Mouse (Mus musculus) kidney, postnatal 0 days (tissue): Measurements from ENCODE around the gene Baiap2l1. TPM values are rescaled to one million over a fixed set of nuclear protein-coding genes. Genes with fewer than 3 reads are reported as not detected.
"Not testable (repeated sequence)": the region's sequence is repeated elsewhere in the genome, so short reads cannot be mapped to it uniquely, and the experiment has no call there.

ENCODE experiments used
- ATAC-seq: fragments of 200-750 bp; cut with Nextera tagmentation; replicated peaks from 2 replicates; pipeline ENCODE4 v1.8.0; 2017; ENCODE audit warnings: low read depth, moderate number of reproducible peaks, moderate TSS enrichment, moderate library complexity; ENCODE audit not compliant: low FRiP score
- DNase-seq: peaks from one replicate; pipeline ENCODE4 v3.0.0-alpha.2; 2016; ENCODE audit warnings: low spot score
- H3K27ac ChIP-seq: fragments of 300-500 bp; sonication (generic); 2 replicates; pipeline ENCODE4 v1.5.1; 2014; ENCODE audit warnings: mild to moderate bottlenecking
- H3K27me3 ChIP-seq: fragments of 300-500 bp; sonication (generic); 2 replicates; pipeline ENCODE4 v1.6.1; 2014; ENCODE audit warnings: low read length, mixed read lengths; ENCODE audit not compliant: insufficient read depth
- H3K36me3 ChIP-seq: fragments of 300-500 bp; sonication (generic); 2 replicates; pipeline ENCODE4 v1.6.1; 2014; ENCODE audit warnings: low read length, mixed read lengths; ENCODE audit not compliant: insufficient read depth
- H3K4me1 ChIP-seq: fragments of 300-500 bp; sonication (generic); replicated peaks from 2 replicates; pipeline ENCODE4 v1.6.1; 2014; ENCODE audit warnings: antibody characterized with exemption, low read length, mixed read lengths; ENCODE audit not compliant: insufficient read depth
- H3K4me2 ChIP-seq: fragments of 300-500 bp; sonication (generic); 2 replicates; pipeline ENCODE4 v1.6.1; 2014; ENCODE audit warnings: mild to moderate bottlenecking, low read length, moderate library complexity, mixed read lengths
- H3K4me3 ChIP-seq: fragments of 300-500 bp; sonication (generic); replicated peaks from 2 replicates; pipeline ENCODE4 v1.5.1; 2014; ENCODE audit warnings: low read depth, low read length
- H3K9ac ChIP-seq: fragments of 300-500 bp; sonication (generic); 2 replicates; pipeline ENCODE4 v1.6.1; 2014; ENCODE audit warnings: low read depth, low read length
- H3K9me3 ChIP-seq: fragments of 300-500 bp; sonication (generic); replicated peaks from 2 replicates; pipeline ENCODE4 v1.6.1; 2016; ENCODE audit warnings: low read length, inconsistent platforms, mixed read lengths
- CTCF ChIP-seq: IDR thresholded peaks from 2 replicates; pipeline ENCODE4 v1.5.1; 2016; ENCODE audit warnings: antibody characterized with exemption, low read depth, mild to moderate bottlenecking, moderate library complexity
- WGBS: fragments of 180-500 bp; shearing (Covaris S2); extraction: QIAGEN DNeasy Blood & Tissue Kit; methylation state at CpG from one replicate; pipeline ENCODE4 v1.1.7; 2014; 5-methylcytosine and 5-hydroxymethylcytosine counted together
- polyA plus RNA-seq: library from polyadenylated mRNA; unstranded; fragments of >200 nt; fragmentation: Nextera tagmentation; extraction: Ambion mirVana; gene quantifications from 2 replicates; pipeline ENCODE4 v1.2.1, GENCODE M21; 2015

Gene Baiap2l1
- polyA plus RNA-seq, 1 experiment from 2014 or later = 14.0 TPM

DNA sequence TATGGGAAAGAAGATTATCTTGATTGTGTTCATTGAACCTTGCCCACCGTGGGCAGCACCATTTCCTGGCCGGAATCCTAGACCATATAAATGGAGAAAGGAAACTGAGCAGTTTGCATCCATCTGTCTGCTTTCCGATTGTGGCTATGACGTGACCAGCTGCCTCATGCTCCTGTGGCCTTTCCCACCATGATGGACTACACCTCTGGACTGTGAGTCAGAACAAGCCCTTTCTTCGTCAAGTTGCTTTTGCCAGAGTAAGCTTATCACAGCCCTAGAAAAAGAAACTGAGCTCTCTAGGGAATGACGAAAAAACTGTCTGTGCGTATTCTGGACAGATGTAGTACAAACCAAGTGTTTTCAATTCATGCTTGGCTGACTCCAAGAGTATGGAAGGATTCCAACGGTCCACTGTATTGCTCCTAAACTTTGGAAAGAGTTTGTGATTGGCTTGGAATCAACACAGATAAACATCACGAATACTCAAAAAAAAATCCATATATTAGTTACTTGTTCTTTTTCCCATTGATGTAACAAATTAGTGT lies 10.8 kb upstream of the Baiap2l1 start:
- no peak for TF ChIP-seq CTCF
- no peaks in the 10 kb centered on the region for H3K27me3 ChIP-seq
- 57% methylated on average over 9 of the region's 9 CpGs for WGBS
- ATAC-seq (no peak), DNase-seq (no peak)
- H3K9me3 ChIP-seq = no peaks in the 10 kb centered on the region
- H3K4me1 ChIP-seq = no peaks in the 10 kb centered on the region
- H3K4me2 ChIP-seq = no peak overlapping the region
- no peak overlapping the region for H3K4me3 ChIP-seq
- no peak overlapping the region for H3K27ac ChIP-seq
- no peaks in the 10 kb centered on the region for H3K36me3 ChIP-seq
- H3K9ac ChIP-seq = no peak overlapping the region

DNA sequence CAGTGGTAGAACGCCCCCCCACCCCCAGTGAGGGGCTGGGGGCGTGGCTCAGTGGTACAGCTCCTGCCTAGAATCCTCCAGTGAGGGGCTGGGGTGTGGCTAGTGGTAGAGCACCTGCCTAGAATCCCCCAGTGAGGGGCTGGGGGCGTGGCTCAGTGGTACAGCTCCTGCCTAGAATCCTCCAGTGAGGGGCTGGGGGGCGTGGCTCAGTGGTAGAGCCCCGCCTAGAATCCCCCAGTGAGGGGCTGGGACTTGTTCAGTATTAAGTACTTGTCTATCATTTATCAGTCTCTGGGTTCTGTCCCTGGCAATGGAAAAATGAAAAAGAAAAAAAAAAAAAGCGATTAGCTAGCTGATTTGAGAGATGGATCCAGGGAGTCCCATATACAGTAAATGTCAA lies 8.6 kb upstream of the Baiap2l1 start:
- not testable (repeated sequence) for DNase-seq, ATAC-seq, H3K4me3 ChIP-seq, H3K27ac ChIP-seq, H3K36me3 ChIP-seq, H3K4me1 ChIP-seq, H3K9me3 ChIP-seq, H3K9ac ChIP-seq, H3K27me3 ChIP-seq, H3K4me2 ChIP-seq
- 74% methylated on average over 6 of the region's 6 CpGs for WGBS

DNA sequence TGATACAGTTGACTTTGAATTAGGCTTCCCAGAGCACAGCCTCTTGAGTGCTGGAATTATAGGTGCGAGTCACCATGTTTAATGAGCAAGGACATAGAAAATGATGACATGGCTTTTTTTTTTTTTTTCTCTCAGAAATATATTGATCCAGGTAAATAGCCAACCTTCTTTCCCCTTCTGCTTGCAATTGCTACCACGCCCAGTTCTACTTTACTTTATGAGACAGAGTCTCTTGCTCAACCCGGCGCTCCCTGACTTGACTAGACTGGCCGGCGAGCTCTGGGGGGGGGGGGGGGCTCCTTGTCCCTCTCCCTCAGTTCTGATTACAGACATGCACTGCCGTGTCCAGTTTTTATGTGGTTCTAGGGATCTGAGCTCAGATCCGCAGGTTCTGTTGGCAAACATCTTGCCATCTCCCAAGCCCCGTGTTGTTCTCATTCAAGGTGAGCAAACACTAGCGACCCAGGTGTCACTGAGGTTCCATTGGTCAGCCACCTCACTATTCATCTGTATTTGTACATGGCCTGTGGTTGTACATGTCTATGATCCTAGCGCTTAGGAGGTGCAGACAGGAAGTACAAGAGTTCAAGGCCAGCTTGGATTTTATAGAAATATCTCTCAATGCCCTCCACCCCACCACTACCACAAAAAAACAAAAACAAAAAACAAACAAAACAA lies 6.9 kb upstream of the Baiap2l1 start:
- Histone ChIP-seq H3K27me3 (no peaks in the 10 kb centered on the region), H3K36me3 (no peaks in the 10 kb centered on the region), H3K4me1 (peaks cover 8% of the 10 kb centered on the region; the same call in 1 of the 2 replicates), H3K9ac (no peak overlapping the region), H3K27ac (no peak overlapping the region), H3K4me2 (no peak overlapping the region), H3K9me3 (no peaks in the 10 kb centered on the region), H3K4me3 (no peak overlapping the region)
- TF ChIP-seq CTCF = no peak
- DNase-seq (no peak), ATAC-seq (no peak)
- 95% methylated on average over 11 of the region's 11 CpGs for WGBS

DNA sequence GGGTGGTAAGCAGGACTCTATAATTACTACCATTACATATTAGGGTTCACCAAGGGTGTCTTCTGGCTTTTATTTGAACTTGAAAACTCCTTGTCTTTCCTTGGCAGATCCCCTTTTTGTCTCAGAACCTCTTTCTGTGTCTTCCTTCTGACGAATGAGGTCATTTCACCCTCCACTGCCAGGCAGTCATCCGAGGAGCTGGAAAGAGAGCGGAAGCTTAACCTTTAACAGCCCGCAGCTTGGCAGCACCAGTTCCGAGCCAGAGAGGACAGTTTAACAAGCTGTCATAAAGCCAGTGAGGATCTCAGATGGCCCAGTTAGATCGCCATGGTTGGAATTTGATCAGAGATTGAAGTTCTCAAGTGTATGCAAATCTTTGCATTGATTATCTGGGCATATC lies 2.4 kb upstream of the Baiap2l1 start:
- Histone ChIP-seq H3K9me3 (no peaks in the 10 kb centered on the region), H3K9ac (no peak overlapping the region), H3K4me2 (no peak overlapping the region), H3K27ac (peak overlapping the region; percentile 77), H3K4me1 (peaks cover 8% of the 10 kb centered on the region; the same call in 1 of the 2 replicates), H3K4me3 (no peak overlapping the region), H3K36me3 (no peaks in the 10 kb centered on the region), H3K27me3 (no peaks in the 10 kb centered on the region)
- DNase-seq (peak; percentile 84), ATAC-seq (no peak)
- no peak for TF ChIP-seq CTCF
- WGBS = 10% methylated on average over 6 of the region's 6 CpGs

DNA sequence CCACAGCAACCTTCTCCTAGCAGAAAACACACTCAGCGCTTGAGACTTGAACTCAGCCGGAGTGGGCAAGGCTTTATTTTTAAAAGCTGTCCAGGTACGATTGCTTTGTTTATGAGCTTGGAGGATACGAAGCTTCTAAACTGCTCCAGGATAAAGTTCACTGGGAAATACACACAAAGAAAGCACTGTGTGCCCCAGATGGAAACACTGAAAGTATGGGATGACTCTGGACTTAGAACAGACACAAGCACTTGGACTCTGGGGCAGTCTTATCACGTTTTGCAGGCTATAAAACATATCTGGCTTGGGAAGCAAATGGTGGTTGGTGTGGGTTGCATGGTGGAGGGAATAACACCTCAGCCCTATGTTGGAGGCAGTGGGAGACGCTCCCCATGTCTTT lies 2.0 kb upstream of the Baiap2l1 start:
- Histone ChIP-seq H3K9ac (no peak overlapping the region), H3K27me3 (no peaks in the 10 kb centered on the region), H3K4me2 (no peak overlapping the region), H3K27ac (peak overlapping the region; percentile 77), H3K4me3 (no peak overlapping the region), H3K36me3 (no peaks in the 10 kb centered on the region), H3K4me1 (peaks cover 8% of the 10 kb centered on the region; the same call in 1 of the 2 replicates), H3K9me3 (no peaks in the 10 kb centered on the region)
- ATAC-seq (no peak), DNase-seq (peak; percentile 15)
- WGBS = 45% methylated on average over 6 of the region's 6 CpGs
- no peak for TF ChIP-seq CTCF

DNA sequence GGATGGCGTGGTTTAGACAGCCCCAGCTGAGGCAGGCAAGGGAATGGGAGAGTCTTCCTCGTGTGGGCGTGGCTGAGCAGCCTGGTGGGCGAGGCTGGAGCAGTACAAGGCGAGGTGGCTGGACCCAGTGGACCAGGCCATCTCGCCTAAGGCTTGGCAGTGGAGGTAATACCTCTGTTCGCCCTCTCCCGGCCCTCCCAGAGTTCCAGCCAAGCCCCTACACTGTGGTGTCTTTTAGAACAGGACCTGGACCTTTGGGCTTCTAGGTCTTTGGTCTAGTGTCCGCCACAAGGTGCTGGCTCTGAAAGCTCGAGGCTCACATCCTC lies 643 bp upstream of the Baiap2l1 start:
- Histone ChIP-seq H3K36me3 (no peaks in the 10 kb centered on the region), H3K27me3 (no peaks in the 10 kb centered on the region), H3K9ac (peak overlapping the region; percentile 13; the same call in 1 of the 2 replicates), H3K27ac (peak overlapping the region; percentile 78), H3K4me3 (peak overlapping the region; percentile 68), H3K4me2 (peak overlapping the region; percentile 71), H3K4me1 (peaks cover 8% of the 10 kb centered on the region; the same call in 1 of the 2 replicates), H3K9me3 (no peaks in the 10 kb centered on the region)
- DNase-seq (no peak), ATAC-seq (no peak)
- WGBS = 8% methylated on average over 7 of the region's 10 CpGs
- peak; percentile 24; the same call in 1 of the 2 replicates for TF ChIP-seq CTCF
